In the genomic region with DNA sequence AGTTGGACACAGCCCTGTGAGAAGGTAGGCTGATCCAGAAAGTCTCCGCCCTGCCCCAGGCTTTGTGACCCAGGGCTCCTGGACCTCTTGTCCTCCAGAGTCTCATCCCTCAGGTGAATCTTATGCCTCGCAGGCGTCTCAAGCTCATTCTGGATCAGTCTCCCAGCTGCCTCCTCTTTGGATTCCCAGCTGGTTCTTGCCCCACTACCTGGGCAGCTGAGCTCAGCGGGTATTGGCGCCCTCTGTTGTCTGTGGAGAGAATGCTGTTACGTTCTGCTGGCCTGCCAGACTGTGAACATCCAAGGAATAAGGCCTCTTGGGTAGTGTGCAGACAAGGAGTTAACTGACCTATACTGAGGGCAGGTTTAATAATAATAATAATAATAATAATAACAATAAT, we compare ENCODE assay signal across 11 mouse cellular contexts. TPM values are rescaled to one million over a fixed set of nuclear protein-coding genes. Genes with fewer than 3 reads are reported as not detected.
DNase-seq lines count a peak whose midpoint lies in the region; ATAC-seq lines count a peak whose summit lies in the region.
"Had no signal": no experiment of that assay in that cellular context is flagged by ENCODE, and none has a peak within 500 bp of the region (broad histone marks: within the 10 kb centered on the region; RNA-seq: fewer than 3 reads in every experiment).

No protein-coding gene starts in this region.

- intact Hi-C loops in left cerebral cortex, postnatal 36 days (cut with DNase I) = loop anchor here (2.0 kb wide), 1 partner anchor 250 kb away; no protein-coding TSS in a partner anchor

- 57% methylated on average over 6 of the region's 6 CpGs for WGBS in forebrain, embryonic 13.5 days
- 65% methylated on average over 6 of the region's 6 CpGs for WGBS in hindbrain, embryonic 12.5 days

- H3K9ac ChIP-seq in forebrain, embryonic 13.5 days = no peak overlapping the region
- H3K9ac ChIP-seq in hindbrain, embryonic 12.5 days = no peak overlapping the region
- H3K9ac ChIP-seq: neural tube, embryonic 12.5 days had no signal

- H3K4me2 ChIP-seq in forebrain, embryonic 13.5 days = no peak overlapping the region
- no peak overlapping the region for H3K4me2 ChIP-seq in hindbrain, embryonic 12.5 days (replicated peaks)
- H3K4me2 ChIP-seq: neural tube, embryonic 12.5 days had no signal

- peaks cover 5% of the 10 kb centered on the region; the same call in 1 of the 2 replicates for H3K4me1 ChIP-seq in forebrain, embryonic 13.5 days
- no peaks in the 10 kb centered on the region for H3K4me1 ChIP-seq in hindbrain, embryonic 12.5 days
- H3K4me1 ChIP-seq: neural tube, embryonic 12.5 days had no signal

- DNase-seq in embryo, embryonic 10 days (ENCODE audit: low spot score) = peak; percentile 39
- no peak for DNase-seq in embryo, embryonic 9.5 days (ENCODE audit: extremely low spot score)
- peak; percentile 47 to 52 for DNase-seq in left cerebral cortex, postnatal 36 days (ENCODE audit: low spot score in 2 of 2)
- no peak for DNase-seq in left cerebral cortex, adult 8-10 months (ENCODE audit: low spot score in 2 of 2)
- DNase-seq in NIH3T3 (ENCODE audit: low read depth) = peak; percentile 52
- peak; percentile 28 to 42 for DNase-seq in lung, adult 18-20 months

- H3K4me3 ChIP-seq in forebrain, embryonic 13.5 days = no peak overlapping the region
- H3K4me3 ChIP-seq in hindbrain, embryonic 12.5 days = no peak overlapping the region
- H3K4me3 ChIP-seq: neural tube, embryonic 12.5 days had no signal

- no peaks in the 10 kb centered on the region for H3K36me3 ChIP-seq in forebrain, embryonic 13.5 days (ENCODE audit: poor library complexity, severe bottlenecking)
- H3K36me3 ChIP-seq in hindbrain, embryonic 12.5 days = no peaks in the 10 kb centered on the region
- H3K36me3 ChIP-seq: G1E; neural tube, embryonic 12.5 days had no signal

- no peak overlapping the region for H3K27ac ChIP-seq in forebrain, embryonic 13.5 days
- H3K27ac ChIP-seq in hindbrain, embryonic 12.5 days = no peak overlapping the region
- H3K27ac ChIP-seq: neural tube, embryonic 12.5 days had no signal

- H3K27me3 ChIP-seq in forebrain, embryonic 13.5 days = no peaks in the 10 kb centered on the region
- H3K27me3 ChIP-seq in hindbrain, embryonic 12.5 days = no peaks in the 10 kb centered on the region
- H3K27me3 ChIP-seq: neural tube, embryonic 12.5 days had no signal

- no peak for ATAC-seq in forebrain, embryonic 13.5 days
- no peak for ATAC-seq in hindbrain, embryonic 12.5 days (ENCODE audit: low FRiP score)

- no peaks in the 10 kb centered on the region for H3K9me3 ChIP-seq in forebrain, embryonic 13.5 days (replicated peaks)
- H3K9me3 ChIP-seq in hindbrain, embryonic 12.5 days (replicated peaks) = no peaks in the 10 kb centered on the region
- H3K9me3 ChIP-seq: G1E; neural tube, embryonic 12.5 days had no signal

RNA-seq across cellular contexts. Expression of gene Gm3285, which starts 17.2 kb away (rescaled TPM):
- not detected for total RNA-seq in left cerebral cortex, postnatal 36 days (2021)
- not detected for total RNA-seq in left cerebral cortex, adult 8-10 months (2022)
- polyA plus RNA-seq in forebrain, embryonic 13.5 days (2015; fragmentation: Nextera tagmentation; extraction: Ambion mirVana) = not detected in 2 replicates
- polyA plus RNA-seq in hindbrain, embryonic 12.5 days (2016; fragmentation: Nextera tagmentation; extraction: Ambion mirVana) = not detected in 2 replicates
- total RNA-seq: G1E; layer of hippocampus, postnatal 25 days had no signal
- polyA plus RNA-seq: G1E; neural tube, embryonic 12.5 days had no signal

RNA-seq across cellular contexts. Expression of gene Lrrc3, which starts 23.4 kb away (rescaled TPM):
- total RNA-seq in left cerebral cortex, postnatal 36 days (2021) = 10 to 100 TPM; 11.7 to 12.6 TPM
- 10 to 100 TPM in 3 of 4 experiments, 1 to 10 TPM in 1; 9.3 to 10.8 (median 10.4) TPM for total RNA-seq in left cerebral cortex, adult 8-10 months (2022)
- 4.7 and 6.8 TPM in 2 replicates for polyA plus RNA-seq in forebrain, embryonic 13.5 days (2015; fragmentation: Nextera tagmentation; extraction: Ambion mirVana)
- 6.8 and 7.4 TPM in 2 replicates for polyA plus RNA-seq in hindbrain, embryonic 12.5 days (2016; fragmentation: Nextera tagmentation; extraction: Ambion mirVana)
- polyA plus RNA-seq: G1E had no signal

RNA-seq across cellular contexts. Expression of gene Gm10318, which starts 26.3 kb away (rescaled TPM):
- total RNA-seq in left cerebral cortex, postnatal 36 days (2021) = not detected
- not detected for total RNA-seq in left cerebral cortex, adult 8-10 months (2022)
- not detected in 2 replicates for polyA plus RNA-seq in forebrain, embryonic 13.5 days (2015; fragmentation: Nextera tagmentation; extraction: Ambion mirVana)
- polyA plus RNA-seq in hindbrain, embryonic 12.5 days (2016; fragmentation: Nextera tagmentation; extraction: Ambion mirVana) = not detected in 2 replicates
- total RNA-seq: G1E; layer of hippocampus, postnatal 25 days had no signal
- polyA plus RNA-seq: G1E; neural tube, embryonic 12.5 days had no signal

RNA-seq across cellular contexts. Expression of gene Gm36176, which starts 32.4 kb away (rescaled TPM):
- not detected for total RNA-seq in left cerebral cortex, postnatal 36 days (2021)
- total RNA-seq in left cerebral cortex, adult 8-10 months (2022) = not detected
- polyA plus RNA-seq in forebrain, embryonic 13.5 days (2015; fragmentation: Nextera tagmentation; extraction: Ambion mirVana) = not detected in 2 replicates
- polyA plus RNA-seq in hindbrain, embryonic 12.5 days (2016; fragmentation: Nextera tagmentation; extraction: Ambion mirVana) = not detected in 2 replicates
- total RNA-seq: G1E; layer of hippocampus, postnatal 25 days had no signal
- polyA plus RNA-seq: G1E; neural tube, embryonic 12.5 days had no signal

RNA-seq across cellular contexts. Expression of gene Krtap10-10, which starts 43.2 kb away (rescaled TPM):
- total RNA-seq in left cerebral cortex, postnatal 36 days (2021) = not detected
- total RNA-seq in left cerebral cortex, adult 8-10 months (2022) = not detected
- polyA plus RNA-seq in forebrain, embryonic 13.5 days (2015; fragmentation: Nextera tagmentation; extraction: Ambion mirVana) = not detected in 2 replicates
- polyA plus RNA-seq in hindbrain, embryonic 12.5 days (2016; fragmentation: Nextera tagmentation; extraction: Ambion mirVana) = not detected in 2 replicates
- total RNA-seq: layer of hippocampus, postnatal 25 days had no signal
- polyA plus RNA-seq: G1E; neural tube, embryonic 12.5 days had no signal

Comparison
In these comparisons a context has a peak if more than half of its experiments do, and no peak if none do; other contexts are left out.
1. DNase-seq: peak in embryo, embryonic 10 days (single experiment), left cerebral cortex, postnatal 36 days (2 of 2), NIH3T3 (single experiment) and lung, adult 18-20 months (2 of 2); none in embryo, embryonic 9.5 days (single experiment) and left cerebral cortex, adult 8-10 months (0 of 2).